Mouse (Mus musculus): ENCODE data around the gene Adgrg1. TPM values are rescaled to one million over a fixed set of nuclear protein-coding genes. Genes with fewer than 3 reads are reported as not detected.
"Not testable (repeated sequence)": the region's sequence is repeated elsewhere in the genome, so short reads cannot be mapped to it uniquely, and the experiment has no call there.

Adgrg1 gene
- total RNA-seq, 2 experiments from 2014 or later = 20.9 to 25.5 TPM

GRCm38 (mm10) chr8:95020821-95021220 is 46.3 kb downstream of the Adgrg1 start:
- intact Hi-C loops (cut with DNase I) = no loop called here
- DNase-seq = no peak

DNA sequence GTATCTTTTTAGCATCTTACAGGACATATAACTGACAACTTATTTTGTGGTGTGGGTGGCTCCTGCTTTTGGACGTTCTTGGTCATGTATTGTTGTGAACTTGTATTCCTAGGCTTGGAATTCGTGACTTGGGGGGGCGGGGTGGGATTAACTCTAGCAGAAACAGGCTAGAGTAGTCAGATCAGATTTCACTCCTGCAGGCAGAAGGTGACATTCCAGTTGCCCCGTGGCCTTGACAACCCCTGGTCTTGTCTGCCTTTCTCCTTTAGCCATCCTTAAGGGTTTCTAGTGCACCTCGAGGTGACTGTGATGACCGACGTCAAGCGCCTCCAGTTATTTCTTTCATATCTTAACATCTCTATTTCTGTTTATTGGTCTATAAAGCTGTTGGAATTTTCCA is 48.6 kb downstream of the Adgrg1 start:
- intact Hi-C loops (cut with DNase I) = no loop called here
- DNase-seq = no peak

GRCm38 (mm10) chr8:95024387-95024786 is 49.8 kb downstream of the Adgrg1 start:
- no peak for DNase-seq
- intact Hi-C loops (cut with DNase I) = no loop called here

- DNase-seq = no peak
Observed at GRCm38 (mm10) chr8:95025421-95025820, 50.9 kb downstream of the Adgrg1 start.

GRCm38 (mm10) chr8:95028391-95028790 is 53.8 kb downstream of the Adgrg1 start:
- intact Hi-C loops (cut with DNase I); DNase-seq: not testable (repeated sequence)

More at GRCm38 (mm10) chr8:95025421-95025820, 50.9 kb downstream of the Adgrg1 start:
- intact Hi-C loops (cut with DNase I) = no loop called here

GRCm38 (mm10) chr8:95037106-95037925 is 62.8 kb downstream of the Adgrg1 start:
- DNase-seq = peak in 1 of 2 experiments; percentile 19
- intact Hi-C loops (cut with DNase I) = no loop called here

DNA sequence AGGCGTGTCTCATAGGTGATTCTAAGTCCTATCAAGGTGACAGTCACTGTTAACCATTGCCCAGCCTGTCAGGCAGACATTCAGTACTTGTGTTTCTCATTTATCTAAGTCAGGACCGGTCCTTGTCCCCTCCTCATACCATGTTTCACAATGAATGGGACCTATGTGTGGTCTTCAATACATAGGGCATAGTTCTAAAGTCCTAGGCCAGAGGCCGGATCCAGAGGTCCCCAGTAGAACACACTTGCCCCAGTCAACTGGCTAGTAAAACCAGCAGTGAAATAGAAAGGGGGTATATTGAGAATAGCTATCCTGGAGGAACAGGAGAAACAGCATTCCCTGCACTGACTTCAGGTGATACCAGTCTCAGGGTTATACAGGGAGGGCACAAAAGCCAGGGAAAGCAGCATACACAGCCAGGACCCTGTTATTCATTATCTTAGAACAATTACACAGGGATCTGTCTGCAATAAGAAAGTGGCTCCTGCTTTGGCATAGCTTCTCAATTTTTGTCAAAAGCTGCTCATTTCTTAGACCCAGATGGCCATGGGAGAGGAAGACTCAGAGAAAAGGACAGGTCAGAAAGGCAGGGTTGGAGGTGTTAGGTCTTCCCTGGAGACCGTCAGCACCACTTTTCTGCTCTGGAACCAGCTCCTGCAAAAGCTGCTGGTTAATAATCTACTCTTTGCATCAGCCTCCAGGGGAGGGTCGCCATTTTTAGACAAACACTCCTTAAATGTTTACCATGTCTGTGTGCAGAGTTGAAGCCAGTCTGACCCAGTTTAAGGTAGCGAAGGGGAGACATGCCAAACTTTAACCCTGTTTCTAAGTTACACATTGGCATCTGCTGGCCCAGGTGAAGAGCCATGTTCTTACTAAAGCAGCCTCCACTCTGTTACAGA is 67.6 kb downstream of the Adgrg1 start:
- no peak for DNase-seq
- intact Hi-C loops (cut with DNase I) = no loop called here

DNA sequence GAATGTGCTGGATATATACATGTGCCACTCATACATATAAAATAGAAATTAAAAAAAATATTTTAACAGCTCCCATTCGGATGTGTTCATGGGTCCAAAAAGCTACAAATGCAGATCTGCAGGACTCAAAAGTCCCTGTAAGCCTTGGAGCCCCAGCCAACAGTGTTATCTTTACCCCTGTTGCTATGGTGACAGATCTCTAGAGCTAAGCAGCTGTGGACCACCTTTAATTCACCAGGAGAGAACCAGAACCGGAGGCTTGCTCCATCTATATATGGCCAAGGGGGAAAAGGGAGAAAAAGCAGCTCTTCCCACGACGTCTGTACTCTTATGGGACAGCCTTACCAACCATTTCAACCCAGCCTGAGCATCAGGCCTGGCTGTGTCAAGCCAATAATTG is 70.3 kb downstream of the Adgrg1 start:
- DNase-seq = no peak
- intact Hi-C loops (cut with DNase I) = no loop called here

DNA sequence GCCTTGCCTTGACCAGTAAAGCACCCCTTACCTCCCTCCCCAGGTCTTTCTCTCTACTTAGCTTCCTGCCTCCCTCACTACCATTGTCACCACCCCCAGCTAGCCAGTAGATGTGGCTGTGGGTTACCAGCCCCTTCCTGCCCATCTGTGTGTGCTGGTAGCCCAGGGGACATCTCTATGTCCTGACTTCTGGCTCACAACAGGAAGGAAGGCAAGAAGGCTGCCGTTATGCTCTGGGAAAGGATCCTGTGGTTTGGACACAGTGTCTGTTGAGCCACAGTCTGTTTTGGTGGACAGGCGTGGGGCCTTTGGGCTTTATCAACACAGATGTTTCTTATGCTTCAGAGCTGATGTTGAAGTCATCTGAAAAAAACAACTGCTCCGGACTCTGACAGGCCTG is 72.4 kb downstream of the Adgrg1 start:
- intact Hi-C loops (cut with DNase I) = no loop called here
- no peak for DNase-seq

DNA sequence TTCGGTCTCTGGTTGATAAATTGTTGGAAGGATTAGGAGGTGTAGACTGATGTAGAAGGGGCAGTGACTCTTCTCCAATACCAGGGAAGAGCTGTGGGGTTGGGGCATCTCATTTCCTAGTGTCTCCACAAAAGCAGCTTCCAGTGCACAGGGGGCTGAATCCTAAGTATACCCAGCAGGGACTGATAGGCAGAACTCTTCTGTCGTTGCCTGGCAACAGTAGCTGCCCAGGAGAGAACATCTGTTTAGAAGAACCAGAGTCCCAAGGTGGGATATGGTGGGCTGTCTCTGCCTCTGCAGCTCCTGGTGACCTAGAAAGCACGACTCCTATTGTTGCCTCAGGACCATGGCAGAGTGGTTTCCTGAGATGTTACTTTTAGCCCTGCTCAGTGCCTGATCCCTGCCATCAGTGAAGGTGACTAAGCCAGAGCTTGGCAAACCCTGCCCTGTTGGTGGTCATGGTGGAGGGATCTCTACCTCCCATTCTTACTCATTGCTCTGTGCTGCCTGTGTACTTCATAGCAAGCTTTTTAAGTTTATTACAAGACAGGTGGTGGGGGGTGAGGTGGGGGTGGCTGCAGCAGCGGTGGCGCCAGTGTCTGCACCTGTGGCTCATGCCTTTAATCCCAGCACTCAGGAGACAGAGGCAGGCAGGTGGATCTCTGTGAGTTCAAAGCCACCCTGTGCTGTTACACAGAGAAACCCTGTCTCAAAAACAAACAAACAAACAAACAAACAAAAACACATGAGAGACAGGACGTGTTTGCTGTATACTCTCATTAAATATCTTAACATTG is 73.5 kb downstream of the Adgrg1 start:
- DNase-seq = no peak
- intact Hi-C loops (cut with DNase I) = no loop called here

DNA sequence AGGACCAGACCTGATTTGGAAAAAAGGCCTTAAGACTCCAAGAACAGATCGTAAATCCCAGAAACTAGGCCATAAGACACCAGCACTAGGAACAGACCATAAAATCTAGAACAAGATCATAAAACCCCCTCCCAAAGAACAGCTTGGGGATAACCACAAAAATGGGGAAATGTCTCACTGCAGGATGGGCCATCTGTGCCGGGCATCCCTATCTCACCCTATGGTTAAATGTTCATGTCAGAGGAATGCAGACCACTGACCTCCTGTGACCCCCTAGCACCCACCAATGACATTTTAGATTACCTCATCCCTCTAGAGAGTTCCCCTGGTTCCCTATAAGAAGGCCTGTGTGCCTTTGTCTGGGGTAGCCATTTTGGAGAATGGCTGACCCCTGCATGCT is 75.1 kb downstream of the Adgrg1 start:
- intact Hi-C loops (cut with DNase I) = no loop called here
- DNase-seq = no peak

DNA sequence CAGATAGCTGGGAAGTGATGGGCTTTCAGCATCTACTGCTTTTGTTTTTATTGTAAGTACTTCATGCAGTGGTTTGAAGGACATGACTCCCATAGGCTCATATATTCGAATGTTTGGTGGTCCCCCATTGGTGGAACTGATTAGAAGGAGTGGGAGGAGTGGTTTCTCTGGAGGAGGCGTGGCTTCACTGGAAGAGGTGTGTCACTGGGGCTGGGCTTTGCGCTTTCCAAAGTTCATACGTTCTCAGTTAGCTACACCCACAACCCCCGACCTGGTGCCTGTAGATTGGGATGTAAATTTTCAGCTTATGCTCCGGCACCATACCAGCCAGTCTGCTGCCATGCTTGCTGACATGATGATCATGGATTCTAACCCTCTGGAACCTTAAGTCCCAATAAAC is 79.9 kb downstream of the Adgrg1 start:
- no peak for DNase-seq
- intact Hi-C loops (cut with DNase I) = no loop called here

- intact Hi-C loops (cut with DNase I) = no loop called here
- DNase-seq = no peak
Observed at GRCm38 (mm10) chr8:95054927-95055510, 80.5 kb downstream of the Adgrg1 start, which contains the start of gene Drc7. Gene Drc7, plus strand, starts transcription at chr8:95055103.

GRCm38 (mm10) chr8:95056414-95056813 is 81.9 kb downstream of the Adgrg1 start:
- DNase-seq = no peak
- intact Hi-C loops (cut with DNase I) = no loop called here

GRCm38 (mm10) chr8:95058661-95059060 is 84.1 kb downstream of the Adgrg1 start:
- no peak for DNase-seq
- intact Hi-C loops (cut with DNase I) = no loop called here

DNA sequence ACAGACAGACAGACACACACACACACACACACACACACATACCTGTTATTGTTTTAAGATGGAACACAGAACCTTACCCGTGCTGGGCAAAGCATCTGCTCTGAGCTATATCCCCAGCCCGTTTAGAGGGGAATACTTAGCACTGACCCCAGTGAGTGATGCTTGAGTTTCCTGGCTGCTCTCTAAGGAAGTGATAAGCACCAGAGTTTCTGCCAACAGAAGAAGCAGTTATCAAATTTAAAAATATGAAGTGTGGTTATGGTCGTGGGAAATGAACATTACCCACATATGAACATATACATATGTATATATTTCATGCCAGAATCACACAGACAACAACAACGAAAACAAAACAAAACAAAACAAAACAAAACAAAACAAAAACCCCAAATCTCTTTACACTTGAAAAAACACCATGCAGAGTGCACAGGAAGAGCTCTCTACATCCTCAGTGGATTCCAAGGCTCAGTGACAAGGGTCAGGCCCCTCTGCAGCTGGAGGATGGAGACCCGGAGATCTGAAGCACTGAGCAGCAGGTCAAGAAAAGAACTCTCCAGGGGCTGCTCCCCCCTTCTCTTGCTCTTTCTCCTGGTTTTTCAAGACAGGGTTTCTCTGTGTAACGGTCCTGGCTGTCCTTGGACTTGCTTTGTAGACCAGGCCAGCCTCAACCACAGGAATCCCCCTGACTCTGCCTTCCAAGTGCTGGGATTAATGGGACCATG is 85.4 kb downstream of the Adgrg1 start:
- DNase-seq = no peak
- intact Hi-C loops (cut with DNase I) = no loop called here

Measured in gastrocnemius, postnatal 36 days (tissue).